ENCODE assay signal across 10 mouse cellular contexts in genomic region chr17:26699819-26700616, GRCm38 (mm10). TPM values are rescaled to one million over a fixed set of nuclear protein-coding genes. Genes with fewer than 3 reads are reported as not detected.
DNase-seq lines count a peak whose midpoint lies in the region; ATAC-seq and TF ChIP-seq lines count a peak whose summit lies in the region.
"Had no signal": no experiment of that assay in that cellular context is flagged by ENCODE, and none has a peak within 500 bp of the region (broad histone marks: within the 10 kb centered on the region; RNA-seq: fewer than 3 reads in every experiment).

No protein-coding gene starts in this region.

- WGBS in midbrain, embryonic 13.5 days = 96% methylated on average over 10 of the region's 10 CpGs

- H3K9ac ChIP-seq in midbrain, embryonic 13.5 days (replicated peaks) = no peak overlapping the region
- H3K9ac ChIP-seq: neural tube, embryonic 15.5 days had no signal

- no peak overlapping the region for H3K4me3 ChIP-seq in layer of hippocampus, adult 2 months
- H3K4me3 ChIP-seq in midbrain, embryonic 13.5 days (replicated peaks) = no peak overlapping the region
- H3K4me3 ChIP-seq: midbrain, embryonic 10.5 days; neural tube, embryonic 15.5 days had no signal

- no peaks in the 10 kb centered on the region for H3K27me3 ChIP-seq in midbrain, embryonic 13.5 days
- H3K27me3 ChIP-seq: neural tube, embryonic 15.5 days had no signal

- 0 out of 2 replicates have a peak, but pooled peaks cover 6% of the 10 kb centered on the region for H3K4me1 ChIP-seq in midbrain, embryonic 13.5 days (replicated peaks)
- H3K4me1 ChIP-seq: midbrain, embryonic 10.5 days; neural tube, embryonic 15.5 days had no signal

- no peaks in the 10 kb centered on the region for H3K9me3 ChIP-seq in midbrain, embryonic 13.5 days
- H3K9me3 ChIP-seq: midbrain, embryonic 10.5 days; neural tube, embryonic 15.5 days had no signal

- peak overlapping the region; percentile 23; the same call in 1 of the 2 replicates for H3K27ac ChIP-seq in layer of hippocampus, adult 2 months
- H3K27ac ChIP-seq in midbrain, embryonic 13.5 days = no peak overlapping the region
- H3K27ac ChIP-seq: midbrain, embryonic 10.5 days; neural tube, embryonic 15.5 days had no signal

- no peak for TF ChIP-seq CTCF in layer of hippocampus, adult 2 months (conservative IDR thresholded peaks at IDR 0.05)

- peaks cover 67% of the 10 kb centered on the region for H3K36me3 ChIP-seq in midbrain, embryonic 13.5 days

- ATAC-seq in frontal cortex, adult (ENCODE audit: low TSS enrichment) = no peak
- no peak for ATAC-seq in midbrain, embryonic 13.5 days

- no peak for DNase-seq in layer of hippocampus, adult 2 months (ENCODE audit: low spot score in 2 of 2)
- no peak for DNase-seq in layer of hippocampus, adult 11-12 months (ENCODE audit: low spot score)
- DNase-seq in heart, adult 18-20 months = peak; percentile 62 to 72
- DNase-seq in heart, postnatal 25 days (ENCODE audit: low spot score) = peak; percentile 6
- DNase-seq in lung, postnatal 25 days (ENCODE audit: low spot score) = peak; percentile 91
- DNase-seq in spleen, postnatal 36 days (ENCODE audit: low spot score in 2 of 2) = no peak

- intact Hi-C loops in heart, postnatal 25 days (cut with DNase I) = no loop called here

- H3K4me2 ChIP-seq in midbrain, embryonic 13.5 days (replicated peaks) = no peak overlapping the region
- H3K4me2 ChIP-seq: neural tube, embryonic 15.5 days had no signal

RNA-seq across cellular contexts. Expression of gene Crebrf, which starts 15.4 kb away (rescaled TPM):
- 100 to 1,000 TPM; 127 to 134 TPM for total RNA-seq in layer of hippocampus, adult 2 months (2021)
- total RNA-seq in heart, adult 18-20 months (2021) = 10 to 100 TPM; 64.6 to 75.1 TPM
- total RNA-seq in heart, postnatal 25 days (2021) = 10 to 100 TPM; 65.4 to 72.4 TPM
- 16.9 and 18.0 TPM in 2 replicates for polyA plus RNA-seq in midbrain, embryonic 13.5 days (2015; fragmentation: Nextera tagmentation; extraction: Ambion mirVana)

RNA-seq across cellular contexts. Expression of gene Atp6v0e, which starts 37.0 kb away (rescaled TPM):
- 10 to 100 TPM; 47.0 to 56.7 TPM for total RNA-seq in layer of hippocampus, adult 2 months (2021)
- 10 to 100 TPM; 62.8 to 68.0 TPM for total RNA-seq in heart, adult 18-20 months (2021)
- 10 to 100 TPM; 64.5 to 66.4 TPM for total RNA-seq in heart, postnatal 25 days (2021)
- 93.2 and 105 TPM in 2 replicates for polyA plus RNA-seq in midbrain, embryonic 13.5 days (2015; fragmentation: Nextera tagmentation; extraction: Ambion mirVana)

Comparison
In these comparisons a context has a peak if more than half of its experiments do, and no peak if none do; other contexts are left out.
1. DNase-seq: peak in heart, adult 18-20 months (2 of 2), heart, postnatal 25 days (single experiment) and lung, postnatal 25 days (single experiment); none in layer of hippocampus, adult 2 months (0 of 2), layer of hippocampus, adult 11-12 months (single experiment) and spleen, postnatal 36 days (0 of 2).